Mouse (Mus musculus) left cerebral cortex, postnatal 10 days (tissue): ENCODE measurements around the gene Pde1c. TPM values are rescaled to one million over a fixed set of nuclear protein-coding genes. Genes with fewer than 3 reads are reported as not detected.

Experiments used
- DNase-seq, 2 experiments: peaks; one replicate each; pipeline ENCODE4 v3.0.0; 2021 to 2022; ENCODE audit warnings: low spot score in 2 of 2, mixed read lengths in 1 of 2; ENCODE audit errors: extremely low spot score in 1 of 2
- intact Hi-C: fragments of 180-260 bp; cut with DNase I; formaldehyde crosslinking; loops from one replicate; pipeline ENCODE4 v1.15.1; 2025
- total RNA-seq, 2 experiments: library from RNA; stranded (reverse); gene quantifications; 2 replicates each; pipeline ENCODE4 v1.2.3; 2021

The Pde1c gene
- total RNA-seq, 2 experiments from 2014 or later = 4.1 to 4.2 TPM

- intact Hi-C loops = no loop called here
- DNase-seq = no peak
Measured at GRCm38 (mm10) chr6:56250091-56250490, 318.8 kb downstream of the Pde1c start.

DNA sequence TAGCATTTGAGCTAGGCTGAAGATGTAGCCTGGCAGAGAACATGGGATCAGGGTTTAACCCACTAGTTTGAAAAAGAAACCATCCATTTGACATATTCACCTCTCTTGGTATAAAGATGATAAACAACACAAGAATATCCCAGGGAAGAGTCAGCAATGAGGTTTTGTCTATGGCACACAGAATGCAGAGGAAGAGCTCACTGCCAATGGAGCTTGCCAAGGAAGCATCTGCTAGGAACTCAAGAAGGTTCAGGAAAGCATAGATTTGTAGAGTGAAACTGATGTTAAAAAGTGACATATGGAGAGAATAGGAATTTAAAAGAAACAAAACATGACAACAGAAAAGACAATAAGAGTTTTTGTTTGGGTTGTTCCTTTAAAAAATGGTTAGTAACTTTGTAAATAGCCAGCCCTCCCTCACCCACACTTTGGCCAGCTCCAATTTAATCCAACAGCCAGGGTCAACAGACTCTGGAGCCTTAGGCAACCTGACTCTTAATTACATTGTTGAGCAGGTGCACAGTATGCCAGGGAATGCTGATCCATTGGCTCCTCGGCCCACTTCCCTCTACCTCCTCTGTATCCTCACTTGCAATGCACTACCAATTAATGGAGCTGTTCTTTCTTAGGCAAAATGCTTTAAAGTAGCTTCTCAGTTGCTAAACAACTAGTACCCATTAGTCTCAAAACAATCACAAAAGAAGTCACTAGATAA is 377.3 kb downstream of the Pde1c start:
- no peak for DNase-seq
- intact Hi-C loops = no loop called here

- DNase-seq = no peak
- intact Hi-C loops = no loop called here
Measured at GRCm38 (mm10) chr6:56176485-56176884, 392.4 kb downstream of the Pde1c start.

DNA sequence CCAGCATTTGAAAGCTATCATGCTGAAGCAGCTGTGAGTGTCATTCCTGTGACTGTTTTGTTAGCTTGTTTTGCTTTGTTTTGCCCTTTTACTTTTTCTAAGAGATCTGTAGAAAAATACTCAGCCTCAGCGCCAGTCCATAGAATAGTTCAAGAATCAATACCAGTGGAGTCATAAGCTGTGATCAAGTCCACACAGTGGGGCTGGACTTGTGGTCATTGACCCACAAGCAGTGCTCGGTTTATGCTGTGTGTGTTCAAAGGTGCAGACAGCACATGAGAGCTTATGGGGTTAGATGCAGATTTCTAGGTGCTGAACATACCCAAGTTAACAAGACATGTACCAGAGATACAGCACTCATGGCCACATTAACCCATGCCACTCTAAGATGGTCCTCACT is 396.7 kb downstream of the Pde1c start:
- DNase-seq = no peak
- intact Hi-C loops = no loop called here

DNA sequence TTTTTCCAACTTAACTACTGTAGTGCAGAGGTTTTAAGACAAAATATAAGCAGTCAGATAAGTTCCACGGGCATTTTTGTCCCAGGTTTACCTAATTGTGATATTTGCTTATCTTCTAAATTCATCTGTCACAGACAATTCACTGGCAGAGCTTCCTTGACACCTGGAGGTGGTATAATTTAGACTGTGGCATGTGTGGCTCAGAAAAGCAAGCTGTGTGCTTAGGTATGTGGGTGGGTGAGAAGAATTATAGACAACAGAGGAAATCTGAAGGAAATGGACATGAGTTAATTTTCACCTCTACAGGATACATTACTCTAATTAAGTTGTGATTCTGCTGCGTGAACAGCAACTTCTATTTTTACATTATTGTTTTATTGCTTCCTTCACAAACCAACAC is 400.2 kb downstream of the Pde1c start:
- intact Hi-C loops = no loop called here
- no peak for DNase-seq

GRCm38 (mm10) chr6:56158217-56158616 is 410.7 kb downstream of the Pde1c start:
- no peak for DNase-seq
- intact Hi-C loops = no loop called here

DNA sequence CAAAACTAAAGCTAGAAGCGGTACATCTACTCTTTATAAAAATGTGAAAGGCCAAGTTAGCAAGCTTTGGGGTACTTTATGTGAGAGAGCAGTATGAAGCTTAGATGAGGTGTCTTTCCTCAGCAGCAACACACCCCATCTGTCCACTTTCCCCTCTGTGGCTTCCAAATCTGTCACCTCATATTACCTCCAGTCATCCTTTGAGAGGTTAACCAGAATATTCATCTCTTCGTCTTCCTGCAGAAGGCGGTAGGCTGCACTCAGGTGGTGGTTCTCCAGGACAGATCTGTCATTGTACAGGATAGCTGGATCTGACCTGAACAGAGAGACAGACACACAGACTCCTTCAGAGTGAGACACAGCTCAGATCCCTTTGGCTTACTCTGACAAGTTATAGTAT is 412.1 kb downstream of the Pde1c start:
- intact Hi-C loops = no loop called here
- no peak for DNase-seq

GRCm38 (mm10) chr6:56130493-56131159 is 438.3 kb downstream of the Pde1c start:
- DNase-seq = no peak
- intact Hi-C loops = no loop called here

GRCm38 (mm10) chr6:56099520-56100101 is 469.3 kb downstream of the Pde1c start:
- DNase-seq = no peak
- intact Hi-C loops = no loop called here

GRCm38 (mm10) chr6:56098427-56098826 is 470.5 kb downstream of the Pde1c start:
- DNase-seq = no peak
- intact Hi-C loops = no loop called here

DNA sequence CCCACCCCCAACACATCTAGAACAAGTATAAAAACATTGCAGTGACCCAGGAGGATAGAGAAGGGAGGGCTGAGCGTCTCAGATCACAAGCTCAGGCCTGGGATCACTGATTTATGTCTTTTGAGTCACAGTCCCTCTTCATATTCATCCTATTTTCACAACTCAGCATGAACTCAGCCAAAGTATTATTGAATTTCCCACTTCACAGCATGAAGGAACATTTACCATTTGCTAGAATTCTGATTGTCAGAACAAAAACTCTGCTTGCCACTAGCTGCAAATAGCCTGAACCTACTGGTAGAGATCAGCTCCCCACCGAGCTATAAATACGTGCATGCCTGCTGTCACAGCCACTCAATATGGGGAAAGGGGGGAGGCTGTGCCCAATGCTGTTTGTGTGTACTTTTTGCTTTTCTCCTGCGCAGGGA is 492.5 kb downstream of the Pde1c start:
- intact Hi-C loops = no loop called here
- DNase-seq = no peak

DNA sequence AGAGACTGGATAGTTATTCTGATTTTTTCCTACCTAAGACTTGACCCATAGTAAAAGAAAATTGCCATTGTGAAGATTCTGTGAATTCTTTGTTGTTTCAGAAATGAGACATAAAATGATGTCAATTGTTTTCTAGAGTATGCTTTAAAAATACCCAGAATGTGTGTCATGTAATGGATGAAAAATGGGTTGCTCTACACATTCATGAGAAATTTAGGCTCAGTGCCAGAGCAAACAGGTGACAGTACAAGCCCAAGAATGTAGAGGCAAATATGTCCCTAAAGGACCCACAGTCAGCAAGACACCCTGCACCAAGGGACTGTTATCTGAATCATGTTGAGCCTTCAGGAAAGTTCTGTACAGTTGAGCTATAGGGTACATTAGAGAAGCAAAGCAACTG is 500.4 kb downstream of the Pde1c start:
- intact Hi-C loops = loop anchor here (5.0 kb wide), 2 partner anchors 539 to 624 kb away; no protein-coding TSS in a partner anchor
- no peak for DNase-seq

DNA sequence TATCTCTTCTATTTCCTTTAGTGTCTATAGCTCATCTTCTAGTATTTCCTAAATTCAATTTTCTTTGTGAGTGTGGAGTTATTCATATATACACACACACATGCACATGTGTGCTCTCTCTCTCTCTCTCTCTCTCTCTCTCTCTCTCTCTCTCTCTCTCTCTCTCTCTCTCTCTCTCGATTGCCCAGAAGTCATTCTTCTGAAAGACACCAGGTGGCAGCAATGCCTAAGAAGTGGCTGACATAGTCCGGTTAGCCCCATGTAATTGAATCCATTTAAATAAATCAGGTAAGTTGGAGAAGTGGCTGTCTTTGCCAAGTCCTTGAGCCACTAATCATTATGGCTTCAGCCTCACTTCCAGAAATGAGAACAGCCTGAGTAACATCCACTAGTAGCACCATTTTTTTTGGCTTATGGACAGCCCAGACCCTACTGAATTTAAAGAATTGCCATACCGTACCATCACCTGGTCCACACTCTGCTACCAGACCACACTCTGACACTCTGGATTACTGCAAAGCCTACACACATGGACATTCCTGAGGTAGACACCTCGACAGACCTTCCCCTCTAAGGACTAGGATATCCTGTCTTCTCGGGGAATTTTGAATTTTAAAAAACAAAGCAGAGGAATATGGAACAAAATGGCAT is 502.1 kb downstream of the Pde1c start:
- intact Hi-C loops = loop anchor here (2.0 to 5.0 kb wide), 3 partner anchors 410 to 626 kb away; no protein-coding TSS in a partner anchor
- peak; percentile 35 to 40 for DNase-seq

- DNase-seq = no peak
- intact Hi-C loops = no loop called here
Measured at GRCm38 (mm10) chr6:56063736-56064135, 505.2 kb downstream of the Pde1c start.

DNA sequence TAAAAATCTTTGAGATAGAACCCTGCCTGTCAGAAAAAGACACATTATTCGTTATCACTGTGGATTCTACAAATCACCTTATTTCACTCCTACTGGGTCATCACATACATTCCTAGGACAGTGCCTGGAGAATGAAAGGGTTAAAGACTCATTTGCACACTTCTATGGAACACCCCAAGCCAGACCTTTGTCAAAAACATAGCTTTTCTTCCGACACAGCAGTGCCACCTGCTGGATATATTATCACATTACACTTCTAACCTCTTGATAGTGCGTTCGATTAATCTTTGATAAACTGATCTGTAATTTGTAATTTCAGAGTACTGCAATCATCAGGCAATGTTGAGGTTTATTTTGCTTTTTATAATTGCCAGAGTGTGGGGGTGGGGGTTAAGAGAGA is 519.8 kb downstream of the Pde1c start:
- DNase-seq = peak in 1 of 2 experiments; percentile 54
- intact Hi-C loops = loop anchor here (2.0 to 10.0 kb wide), 3 partner anchors 77 to 664 kb away; no protein-coding TSS in a partner anchor

DNA sequence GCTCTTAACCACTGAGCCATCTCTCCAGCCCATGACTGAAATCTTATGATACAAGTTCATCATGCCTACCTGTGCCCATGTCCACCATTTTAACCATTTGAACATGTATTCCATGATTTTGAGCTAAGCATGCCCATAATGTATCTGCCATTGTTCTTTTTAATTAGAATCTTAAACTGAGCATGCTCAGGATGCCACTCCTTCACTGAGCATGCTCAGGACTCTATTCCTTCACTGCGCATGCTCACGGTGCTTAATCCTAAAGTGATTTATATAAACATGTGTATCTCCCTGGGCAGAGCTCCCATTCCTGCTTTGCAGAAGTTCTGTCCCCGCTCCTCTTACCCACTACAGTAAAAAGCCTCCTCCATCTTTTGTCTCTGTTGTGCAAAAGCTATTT is 520.3 kb downstream of the Pde1c start:
- intact Hi-C loops = loop anchor here (2.0 to 10.0 kb wide), 3 partner anchors 76 to 664 kb away; no protein-coding TSS in a partner anchor
- no peak for DNase-seq

DNA sequence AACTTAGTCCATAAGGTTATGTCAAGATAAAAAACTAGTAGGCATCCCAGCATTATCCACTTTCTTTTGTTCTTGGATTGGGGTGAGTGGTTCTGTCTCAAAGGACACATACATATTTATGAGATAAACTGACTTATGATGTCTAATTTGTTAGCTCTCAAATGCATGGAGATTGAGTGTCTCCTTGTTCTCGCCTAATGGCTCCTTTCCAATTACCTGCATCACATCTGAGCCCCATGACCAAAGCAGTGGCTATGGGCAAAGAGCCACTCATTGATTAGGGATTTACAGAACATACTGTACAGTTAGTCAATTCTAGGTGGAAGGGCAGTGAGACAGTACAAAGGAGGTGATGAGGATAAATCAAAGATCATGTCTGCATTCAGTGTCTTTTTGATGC is 524.2 kb downstream of the Pde1c start:
- DNase-seq = no peak
- intact Hi-C loops = loop anchor here (5.0 to 10.0 kb wide), 2 partner anchors 72 to 660 kb away; no protein-coding TSS in a partner anchor

DNA sequence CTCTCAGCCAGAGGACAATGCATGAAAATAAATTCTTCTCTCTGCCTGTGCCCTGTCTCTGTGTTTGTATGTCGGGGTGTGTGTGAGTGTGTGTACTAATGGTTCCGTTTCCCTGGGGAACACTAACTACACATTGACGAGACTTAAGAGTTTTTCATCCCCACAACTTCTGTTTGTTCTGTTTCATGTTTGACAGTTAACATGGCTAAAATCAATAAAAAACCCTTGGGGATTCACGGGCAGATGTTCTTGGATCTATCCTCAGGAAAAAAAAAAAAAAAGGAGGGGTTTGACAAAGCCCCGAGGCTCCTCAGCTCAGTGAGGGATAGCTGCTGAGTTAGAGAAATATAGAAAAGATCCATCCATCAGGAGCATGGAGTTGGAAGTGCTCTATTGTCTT is 524.6 kb downstream of the Pde1c start:
- no peak for DNase-seq
- intact Hi-C loops = loop anchor here (10.0 kb wide), 1 partner anchor 659 kb away; no protein-coding TSS in a partner anchor

DNA sequence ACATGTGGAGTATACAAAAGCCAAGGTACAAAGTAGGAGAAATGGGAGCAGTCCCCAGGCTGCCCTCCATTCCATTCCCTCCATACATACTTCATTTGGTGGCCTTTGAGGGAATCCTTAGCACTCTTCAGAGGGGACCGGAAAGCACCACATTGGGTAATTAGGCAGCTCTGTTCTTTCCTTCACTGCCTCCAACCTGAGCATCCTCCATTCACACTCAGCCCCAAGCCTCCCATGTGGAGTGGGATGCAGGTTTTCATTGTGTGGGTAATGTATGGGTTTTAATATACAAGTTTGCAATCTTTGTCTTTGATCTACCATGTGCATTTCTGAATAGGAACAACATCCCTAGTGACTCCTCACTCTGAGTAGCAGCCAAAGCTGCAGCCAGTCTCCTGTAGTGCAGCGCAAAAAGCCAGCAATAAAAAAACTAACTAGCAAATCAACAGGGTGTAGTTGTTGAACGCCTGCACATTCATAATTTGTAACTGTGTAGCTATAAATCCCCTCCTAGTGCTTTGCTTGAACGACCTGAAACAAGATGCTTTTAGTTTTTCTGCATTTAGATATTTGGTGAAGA is 529.3 kb downstream of the Pde1c start:
- intact Hi-C loops = loop anchor here (10.0 kb wide), 1 partner anchor 655 kb away; no protein-coding TSS in a partner anchor
- no peak for DNase-seq
